Mouse (Mus musculus) megakaryocyte-erythroid progenitor cell, adult 5-6 weeks (primary cell): Measurements from ENCODE around the gene Mterf1a. TPM values are rescaled to one million over a fixed set of nuclear protein-coding genes. Genes with fewer than 3 reads are reported as not detected.
A peak's percentile ranks its signal among the peaks of the same experiment; 100 is the strongest.

Source experiments
- ATAC-seq: replicated peaks from 2 replicates; pipeline ENCODE4 v1.8.0; 2016; ENCODE audit warnings: mild to moderate bottlenecking, inconsistent platforms; ENCODE audit not compliant: severe bottlenecking, poor library complexity, low FRiP score, low TSS enrichment
- total RNA-seq, 2 experiments: library from RNA; stranded (forward) in 1 of 2; stranded (reverse) in 1 of 2; fragments of 200-1000, 215-1000 nt in 1 of 2; fragments of >200 nt in 1 of 2; fragmentation: Nextera tagmentation in 1 of 2; gene quantifications; 2 replicates each; pipeline ENCODE4 v1.2.3; 2014 to 2017

Mterf1a gene
- total RNA-seq, 2 experiments from 2014 or later: 12.5 to 13.4 TPM

DNA sequence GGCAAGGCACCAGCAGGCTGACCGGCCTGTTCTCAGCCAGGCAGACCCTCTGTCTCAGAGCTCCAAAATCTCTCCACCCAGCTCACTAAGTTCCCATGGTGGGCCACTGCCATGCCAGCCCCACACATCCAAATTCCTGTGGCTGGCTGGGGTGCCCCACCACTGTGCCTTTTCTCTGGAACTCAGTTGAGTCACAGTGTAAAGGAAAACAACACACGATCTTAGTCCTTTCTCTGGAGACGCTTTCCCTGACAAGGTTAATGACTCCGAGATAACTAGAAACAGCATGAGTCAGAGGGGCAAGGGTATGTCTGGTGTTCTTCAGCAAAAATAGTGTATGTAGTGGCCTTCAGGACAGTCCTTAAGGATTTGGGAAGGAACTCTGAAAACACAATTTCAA lies 23.6 kb downstream of the Mterf1a start:
- ATAC-seq: no peak

DNA sequence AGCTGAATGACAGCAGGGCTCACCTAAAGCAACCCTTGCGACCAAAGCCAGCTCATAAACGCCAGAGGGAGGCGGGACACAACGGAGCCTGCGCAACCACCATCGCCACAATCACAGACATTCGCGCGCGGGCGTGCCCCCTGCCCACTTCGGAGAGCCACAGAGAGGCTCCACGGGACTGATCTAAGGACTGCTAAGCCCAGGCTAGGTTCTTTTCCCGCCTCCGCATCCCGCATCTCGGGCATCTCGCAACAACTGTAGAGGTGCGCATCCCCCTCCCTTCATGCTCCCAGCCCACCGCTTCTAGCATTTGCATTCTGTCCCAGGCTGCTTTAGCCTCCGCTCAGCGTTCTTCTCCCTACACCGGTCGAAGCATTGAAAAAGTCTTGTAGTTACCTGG lies 48.7 kb downstream of the Mterf1a start, which contains the start of gene Lrrd1:
Lrrd1 (plus strand) TSS at position 148 of the 400 bp plus-strand sequence.
- 0 out of 2 replicates have a peak, but pooled peaks have one; percentile 22 for ATAC-seq

Other genes with a start within 250 kb of the Mterf1a start
- gene Tmbim7, start 242.8 kb downstream of the Mterf1a start, total RNA-seq (2014; fragmentation: Nextera tagmentation): 0.94 and 1.4 TPM in 2 replicates
- not detected in 2 replicates for gene Tmbim7, start 242.8 kb downstream of the Mterf1a start, total RNA-seq (2017)
- 95.7 and 101 TPM in 2 replicates for gene Gatad1, start 236.7 kb downstream of the Mterf1a start, total RNA-seq (2014; fragmentation: Nextera tagmentation)
- 183 and 187 TPM in 2 replicates for gene Gatad1, start 236.7 kb downstream of the Mterf1a start, total RNA-seq (2017)
- gene Ankib1, start 91.0 kb downstream of the Mterf1a start, total RNA-seq (2014; fragmentation: Nextera tagmentation): 29.0 and 34.5 TPM in 2 replicates
- gene Ankib1, start 91.0 kb downstream of the Mterf1a start, total RNA-seq (2017): 44.4 and 63.5 TPM in 2 replicates
- gene Krit1, start 90.7 kb downstream of the Mterf1a start, total RNA-seq (2014; fragmentation: Nextera tagmentation): 68.1 and 79.3 TPM in 2 replicates
- 54.5 and 69.1 TPM in 2 replicates for gene Krit1, start 90.7 kb downstream of the Mterf1a start, total RNA-seq (2017)
- gene Lrrd1, start 48.8 kb downstream of the Mterf1a start, total RNA-seq (2014; fragmentation: Nextera tagmentation): 0.31 TPM in 1 of 2 replicates, not detected in the other
- gene Lrrd1, start 48.8 kb downstream of the Mterf1a start, total RNA-seq (2017): 0.28 TPM in 1 of 2 replicates, not detected in the other
- 59.7 and 69.8 TPM in 2 replicates for gene Akap9, start 34.1 kb upstream of the Mterf1a start, total RNA-seq (2014; fragmentation: Nextera tagmentation)
- gene Akap9, start 34.1 kb upstream of the Mterf1a start, total RNA-seq (2017): 52.3 and 65.4 TPM in 2 replicates
- gene Cyp51, start 210.8 kb upstream of the Mterf1a start, total RNA-seq (2014; fragmentation: Nextera tagmentation): 7.4 and 11.0 TPM in 2 replicates
- gene Cyp51, start 210.8 kb upstream of the Mterf1a start, total RNA-seq (2017): 17.5 and 27.3 TPM in 2 replicates